Mouse (Mus musculus): Measurements from ENCODE around the gene Tax1bp1.
"Not testable (repeated sequence)": the region's sequence is repeated elsewhere in the genome, so short reads cannot be mapped to it uniquely, and the experiment has no call there.

The Tax1bp1 gene

DNA sequence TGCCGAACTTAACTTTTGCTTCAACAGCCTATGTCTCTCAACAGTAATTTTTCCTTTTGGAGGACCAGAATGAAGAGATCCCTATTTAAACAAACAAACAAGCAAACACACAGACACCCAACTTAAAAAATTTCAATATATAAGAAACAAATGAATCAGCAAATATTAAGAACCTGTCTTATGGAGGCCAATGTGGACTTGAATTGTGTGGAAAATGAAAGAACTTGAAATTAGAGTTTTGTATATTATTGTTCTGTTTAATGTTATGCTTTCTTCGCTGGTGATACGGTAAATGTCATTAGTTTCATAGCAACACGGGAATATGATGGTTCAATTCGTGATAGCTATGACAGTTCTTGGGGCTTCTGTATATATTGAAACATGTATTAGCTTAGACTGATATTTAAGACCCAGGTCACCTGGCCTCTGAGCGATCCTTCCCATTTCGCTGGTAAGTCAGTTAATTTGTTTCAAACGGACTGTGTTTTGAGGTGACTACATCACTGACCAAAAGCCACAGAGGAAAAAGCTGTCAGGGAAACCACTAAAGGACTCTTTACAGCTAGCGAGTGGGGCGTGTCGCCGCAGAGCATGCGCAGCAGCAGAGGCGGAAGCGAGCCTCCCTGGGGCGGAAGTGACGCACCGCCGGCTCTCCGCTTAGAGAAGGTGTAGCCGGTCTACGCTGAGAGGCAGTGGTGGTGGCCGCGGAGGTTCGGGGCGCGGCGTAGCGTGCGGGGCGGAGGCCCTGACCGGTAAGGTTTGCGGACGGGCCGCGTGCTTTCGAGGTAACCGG lies at the start of gene Tax1bp1:
Gene Tax1bp1 (plus strand): TSS at position 626 of the 793 bp plus-strand sequence.
- DNase-seq (ENCODE audit: low read depth), result peak; percentile 96

DNA sequence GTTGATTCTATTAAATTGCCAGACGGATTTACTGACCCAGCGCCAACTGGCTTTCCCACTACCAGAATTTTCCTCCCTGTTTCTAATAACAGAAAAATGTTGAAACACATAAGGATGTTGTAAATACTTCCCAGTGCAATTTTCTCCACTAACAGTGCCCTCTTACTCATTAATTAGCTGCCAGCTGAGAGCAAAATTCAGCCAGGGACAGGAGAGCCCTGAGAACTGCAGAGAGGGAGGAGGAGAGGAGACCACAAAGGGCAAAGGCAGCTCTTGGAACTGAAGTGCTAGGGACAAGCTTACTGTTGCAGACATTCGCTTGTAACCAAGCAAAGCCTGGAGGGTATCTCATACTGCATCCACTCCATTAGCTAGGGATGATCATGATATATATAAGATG lies 45.9 kb upstream of the Tax1bp1 start:
- no peak for DNase-seq (ENCODE audit: low read depth)

DNA sequence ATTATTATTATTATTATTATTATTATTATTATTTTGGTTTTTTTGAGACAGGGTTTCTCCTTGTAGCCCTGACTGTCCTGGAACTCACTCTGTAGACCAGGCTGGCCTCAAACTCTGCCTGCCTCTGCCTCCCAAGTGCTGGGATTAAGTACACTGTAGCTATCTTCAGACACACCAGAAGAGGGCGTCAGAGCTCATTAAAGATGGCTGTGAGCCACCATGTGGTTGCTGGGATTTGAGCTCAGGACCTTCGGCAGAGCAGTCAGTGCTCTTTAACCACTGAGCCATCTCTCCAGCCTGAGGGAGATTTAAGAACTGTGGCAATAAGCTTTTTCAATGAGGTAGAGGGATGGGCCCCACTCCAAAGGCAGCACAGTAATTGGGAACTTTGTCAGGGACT lies 43.7 kb upstream of the Tax1bp1 start:
- DNase-seq (ENCODE audit: low read depth), result not testable (repeated sequence)

DNA sequence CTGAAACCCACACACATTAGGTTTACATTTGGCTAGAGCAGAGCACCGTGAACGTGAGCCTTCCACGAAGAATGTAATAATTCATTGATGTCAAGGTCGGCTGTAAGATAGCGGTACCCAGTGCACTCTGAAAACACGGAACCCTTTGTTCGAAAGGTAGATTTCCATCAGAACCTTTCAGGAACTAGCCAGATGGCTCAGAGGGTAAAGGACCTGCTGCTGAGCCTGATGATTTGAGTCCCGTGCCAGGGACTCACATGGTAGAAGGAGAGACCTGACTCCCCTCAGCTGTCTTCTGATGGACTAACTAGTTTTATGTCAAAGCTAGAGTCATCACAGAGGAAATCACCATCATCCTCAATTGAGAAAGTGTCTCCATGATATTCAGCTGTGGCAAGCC lies 41.7 kb upstream of the Tax1bp1 start:
- no peak for DNase-seq (ENCODE audit: low read depth)

DNA sequence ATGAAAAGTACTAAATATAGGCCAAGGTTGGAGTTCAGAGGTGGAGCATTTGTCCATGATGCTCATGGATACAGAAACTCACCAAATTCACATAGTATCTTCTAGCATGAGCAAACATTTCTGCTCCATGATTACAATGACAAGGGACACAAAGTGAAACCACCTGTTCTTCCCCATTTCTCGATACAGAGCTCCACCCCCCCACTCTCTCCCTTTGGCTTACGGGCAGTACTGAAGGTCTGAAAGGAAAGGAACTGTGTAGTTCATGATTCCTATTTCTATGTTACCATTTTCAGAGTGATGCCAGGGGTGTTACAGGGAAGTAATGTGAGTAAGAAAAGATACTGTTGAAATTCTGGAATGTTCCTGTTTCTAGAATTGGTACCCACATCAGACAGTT lies 41.0 kb upstream of the Tax1bp1 start:
- no peak for DNase-seq (ENCODE audit: low read depth)

DNA sequence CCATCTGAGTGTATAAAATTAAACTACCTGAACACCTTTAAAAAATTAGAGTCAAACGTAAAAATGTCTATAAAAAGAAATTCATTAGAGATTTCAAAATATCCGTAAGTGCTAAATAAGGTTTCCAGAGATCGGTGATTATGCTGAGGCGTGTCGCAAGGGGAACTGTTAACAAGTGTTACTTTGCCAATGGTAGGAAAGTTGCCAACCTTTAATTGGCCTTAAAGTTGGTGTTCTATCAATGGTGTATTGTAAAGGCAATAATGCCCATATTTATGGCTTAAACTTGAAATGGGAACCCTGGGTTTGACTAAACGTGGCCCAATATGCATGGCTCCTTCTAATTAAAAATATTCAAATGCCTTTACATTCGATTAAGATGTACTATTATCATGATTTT lies 39.8 kb upstream of the Tax1bp1 start:
- DNase-seq (ENCODE audit: low read depth), result no peak

DNA sequence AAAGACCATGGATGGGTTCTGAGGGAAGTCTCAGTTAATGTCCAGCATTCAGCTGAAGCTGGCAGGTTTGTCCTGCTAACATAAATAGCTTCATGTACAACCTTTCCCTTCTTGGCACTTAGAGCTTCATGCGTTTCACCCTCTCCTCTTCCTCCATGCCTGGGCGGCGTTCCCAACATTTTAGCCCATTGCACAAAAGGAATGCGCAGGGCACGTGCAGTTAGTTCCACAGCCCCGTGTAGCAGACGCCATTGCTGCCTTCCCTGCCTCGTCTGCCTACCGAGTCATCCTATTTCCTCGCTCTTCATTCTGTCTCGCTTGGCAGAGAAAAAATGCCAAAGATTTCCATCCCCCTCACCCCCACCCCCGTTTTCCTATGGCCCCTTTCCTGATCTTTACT lies 39.0 kb upstream of the Tax1bp1 start:
- no peak for DNase-seq (ENCODE audit: low read depth)

DNA sequence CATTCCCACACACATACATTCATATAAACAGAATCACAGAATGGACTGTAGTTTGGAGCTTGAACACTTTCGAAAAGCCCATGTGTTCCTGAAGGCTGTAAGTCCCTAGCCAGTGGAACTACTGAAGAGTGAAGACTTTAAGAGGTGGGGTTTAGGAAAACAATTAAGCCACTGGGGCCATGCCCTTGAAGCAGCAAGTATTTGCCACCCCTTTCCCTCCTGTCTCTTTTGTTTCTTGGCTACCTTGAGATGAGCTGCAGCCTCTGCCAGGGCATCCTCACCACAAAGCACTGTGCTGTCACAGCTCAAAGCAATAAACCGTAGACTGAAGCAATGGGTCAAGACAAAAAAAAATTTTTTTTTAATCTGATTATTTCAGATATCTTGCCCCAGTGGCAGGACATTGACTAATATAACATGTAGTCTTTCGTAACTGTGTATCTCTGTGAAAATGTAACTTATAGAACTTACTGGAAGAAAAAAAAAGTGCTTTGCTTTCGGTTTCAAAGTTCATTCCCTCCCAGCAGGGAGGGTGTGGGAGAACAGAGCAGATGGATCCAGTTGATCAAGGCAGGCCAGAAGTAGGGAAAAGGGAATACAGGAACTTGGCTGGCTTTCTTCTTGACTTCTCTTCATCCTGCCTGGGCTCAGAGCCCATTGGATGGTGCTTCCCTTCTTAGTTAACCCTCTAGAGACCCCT lies 38.2 kb upstream of the Tax1bp1 start:
- DNase-seq (ENCODE audit: low read depth), result no peak

DNA sequence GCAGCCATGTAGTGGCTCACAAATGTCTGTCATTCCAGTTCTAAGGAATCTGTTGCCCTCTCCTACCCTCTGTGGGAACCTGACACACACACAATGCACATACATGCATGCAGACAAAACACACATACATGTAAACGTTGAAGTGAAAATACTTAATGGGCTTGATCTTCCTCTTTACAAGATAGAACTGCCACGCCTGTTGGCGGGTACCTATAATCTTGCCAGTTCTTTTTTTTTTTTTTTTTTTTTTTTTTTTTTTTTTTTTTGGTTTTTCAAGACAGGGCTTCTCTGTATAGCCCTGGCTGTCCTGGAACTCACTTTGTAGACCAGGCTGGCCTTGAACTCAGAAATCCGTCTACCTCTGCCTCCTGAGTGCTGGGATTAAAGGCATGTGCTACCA lies 36.0 kb upstream of the Tax1bp1 start:
- DNase-seq (ENCODE audit: low read depth), result not testable (repeated sequence)

DNA sequence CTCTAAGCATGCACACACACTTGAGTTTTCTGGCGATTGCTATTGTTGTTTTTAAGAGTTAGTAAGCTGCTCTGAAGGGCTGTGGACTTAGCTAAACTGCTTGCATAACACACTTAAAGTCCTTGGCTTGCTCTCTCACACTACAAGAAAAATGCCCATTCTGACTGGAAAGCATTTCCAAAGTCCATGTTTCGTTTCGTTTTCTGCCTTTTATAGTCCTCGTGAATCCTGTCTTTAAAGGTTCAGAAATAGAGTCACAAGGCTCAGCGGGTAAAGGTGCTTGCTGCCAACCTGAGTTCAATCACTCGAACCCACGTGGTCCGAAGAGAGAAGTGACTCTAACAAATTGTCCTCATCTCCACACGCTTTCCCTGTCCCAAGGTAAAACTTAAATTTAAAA lies 34.0 kb upstream of the Tax1bp1 start:
- DNase-seq (ENCODE audit: low read depth), result no peak

DNA sequence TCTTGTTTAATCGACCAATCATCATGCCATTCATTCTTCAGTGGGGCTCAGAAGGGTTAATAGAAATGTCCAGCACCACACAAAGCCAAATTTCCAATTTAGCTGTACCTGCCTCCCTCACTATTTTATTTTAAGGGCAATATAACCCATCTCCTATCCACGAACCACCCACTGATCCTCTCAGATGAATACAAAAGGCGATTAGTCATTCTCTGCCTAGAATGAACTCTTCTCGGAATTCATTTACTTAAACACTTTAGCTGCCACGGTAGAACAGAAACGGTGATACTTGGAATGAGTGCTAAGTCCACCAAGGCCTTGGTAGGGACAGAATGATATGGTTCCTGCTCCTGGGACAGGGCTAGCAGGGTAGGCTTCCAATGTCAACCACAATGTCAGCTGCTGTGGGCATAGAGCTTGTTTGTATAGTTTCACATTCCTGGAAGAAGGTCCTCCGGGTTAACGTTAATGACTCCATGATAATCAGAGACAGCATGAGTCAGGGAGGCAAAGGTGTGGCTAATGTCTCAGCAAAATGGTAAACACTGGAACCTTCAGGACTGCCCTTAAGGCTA lies 33.0 kb upstream of the Tax1bp1 start:
- DNase-seq (ENCODE audit: low read depth), result no peak

DNA sequence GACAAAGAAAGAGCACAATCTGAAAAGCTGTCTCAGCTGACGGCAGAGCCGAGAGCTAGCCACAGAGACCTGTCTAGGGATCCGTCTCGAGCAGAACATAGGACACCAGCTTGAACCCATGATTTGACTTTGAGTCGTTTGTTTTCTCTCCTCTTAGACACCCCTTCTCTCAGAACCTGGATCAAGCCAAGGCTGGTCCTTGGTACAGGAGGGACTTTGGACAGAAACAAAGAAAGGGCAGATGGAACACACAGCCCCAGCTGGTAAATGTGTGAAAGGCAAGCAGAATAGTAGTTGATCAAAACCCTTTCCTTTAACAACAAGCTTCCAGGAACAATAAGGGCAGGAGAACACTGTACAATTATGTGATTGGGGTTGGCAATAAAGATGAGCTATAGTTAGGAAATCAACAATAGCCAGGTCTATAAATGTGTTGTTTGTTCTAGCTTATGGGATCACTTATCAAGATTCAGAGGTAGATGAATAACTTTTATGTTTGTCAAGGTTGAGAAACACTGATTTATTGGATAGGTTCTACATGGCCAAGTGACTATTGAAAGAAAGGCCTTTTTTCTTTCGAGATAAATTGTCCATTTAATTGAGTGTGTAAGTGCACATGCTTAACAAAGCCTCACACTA lies 31.6 kb upstream of the Tax1bp1 start:
- no peak for DNase-seq (ENCODE audit: low read depth)

DNA sequence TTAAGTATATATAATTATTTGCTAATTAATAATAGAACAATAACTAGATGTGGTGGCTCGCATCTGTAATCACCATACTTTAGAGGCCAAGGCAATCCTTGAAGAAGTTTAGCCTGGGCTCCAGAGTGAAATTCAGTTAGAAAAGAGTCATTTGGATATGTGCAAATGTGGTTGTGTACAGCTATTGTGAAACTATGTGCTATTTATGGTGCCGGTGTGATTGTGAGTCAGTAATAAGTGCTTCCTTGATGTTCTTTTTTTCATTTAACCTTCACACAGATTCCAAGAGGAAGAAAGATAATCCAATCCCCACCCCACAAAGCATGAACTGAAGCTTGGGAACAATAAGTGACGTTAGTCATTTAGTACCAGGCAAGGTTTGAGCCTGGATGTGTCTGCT lies 30.9 kb upstream of the Tax1bp1 start:
- DNase-seq (ENCODE audit: low read depth), result no peak

DNA sequence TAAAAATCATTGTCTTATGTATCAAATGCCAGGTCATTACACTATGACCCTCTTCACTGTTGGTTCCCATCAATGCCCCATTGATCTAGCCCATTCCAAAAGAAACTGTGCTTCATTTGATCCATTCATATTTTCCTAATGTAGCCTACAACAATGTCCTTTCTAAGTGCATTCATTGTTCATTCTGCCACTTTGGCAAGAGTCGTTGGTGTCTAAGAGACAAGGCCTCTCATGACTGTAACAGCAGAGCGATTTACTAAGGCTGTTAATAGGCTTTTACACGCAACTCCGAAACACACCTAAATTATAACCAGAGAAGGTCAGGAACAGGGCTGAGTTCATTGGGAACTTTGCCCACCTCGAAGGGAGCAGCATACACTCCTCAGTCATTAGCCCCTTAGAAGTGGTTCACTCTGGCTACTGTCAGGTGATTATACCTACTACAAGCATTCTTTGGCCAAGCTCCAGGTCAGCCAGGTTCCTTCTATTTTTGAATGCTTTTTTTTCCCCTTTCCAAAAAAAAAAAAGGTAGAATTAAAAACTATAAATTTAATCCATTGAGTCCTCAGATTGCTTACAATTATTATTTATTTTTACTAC lies 26.5 kb upstream of the Tax1bp1 start:
- DNase-seq (ENCODE audit: low read depth), result no peak

DNA sequence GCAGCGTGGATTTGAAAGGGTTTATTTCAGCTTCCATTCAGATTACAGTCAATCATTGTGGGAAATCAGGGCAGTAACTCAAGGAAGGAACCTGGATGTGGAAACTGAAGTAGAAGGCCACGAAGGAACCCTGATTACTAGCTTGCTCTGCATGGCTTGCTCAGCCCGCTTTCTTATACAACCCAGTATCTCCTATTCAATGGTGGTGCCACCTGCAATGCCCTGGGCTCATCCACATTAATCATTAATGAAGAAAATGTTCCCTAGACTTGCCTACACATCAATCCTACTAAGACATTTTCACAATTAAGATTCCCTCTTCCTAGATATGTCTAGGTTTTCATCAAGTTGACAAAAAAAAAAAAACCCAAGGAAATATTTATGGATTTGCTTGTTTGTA lies 23.2 kb upstream of the Tax1bp1 start:
- no peak for DNase-seq (ENCODE audit: low read depth)

DNA sequence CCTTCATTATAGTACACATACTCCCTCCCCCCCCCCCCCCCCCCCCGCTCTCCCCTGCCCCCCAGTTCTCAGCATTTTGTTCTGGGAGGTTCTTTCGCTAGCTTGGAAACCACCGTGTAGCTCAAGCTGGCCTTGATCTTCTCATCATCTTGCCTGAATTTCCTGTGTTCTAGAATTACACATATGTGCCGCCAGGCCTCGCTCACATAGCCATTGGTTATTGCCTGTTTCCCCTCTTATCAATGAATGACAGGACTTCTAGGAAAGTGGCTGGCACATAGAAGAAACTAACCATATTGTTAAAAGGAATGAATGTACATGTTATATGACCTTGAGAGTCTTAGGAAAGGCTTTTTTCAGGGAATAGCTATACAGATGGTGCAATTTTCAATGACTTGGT lies 21.7 kb upstream of the Tax1bp1 start:
- no peak for DNase-seq (ENCODE audit: low read depth)

DNA sequence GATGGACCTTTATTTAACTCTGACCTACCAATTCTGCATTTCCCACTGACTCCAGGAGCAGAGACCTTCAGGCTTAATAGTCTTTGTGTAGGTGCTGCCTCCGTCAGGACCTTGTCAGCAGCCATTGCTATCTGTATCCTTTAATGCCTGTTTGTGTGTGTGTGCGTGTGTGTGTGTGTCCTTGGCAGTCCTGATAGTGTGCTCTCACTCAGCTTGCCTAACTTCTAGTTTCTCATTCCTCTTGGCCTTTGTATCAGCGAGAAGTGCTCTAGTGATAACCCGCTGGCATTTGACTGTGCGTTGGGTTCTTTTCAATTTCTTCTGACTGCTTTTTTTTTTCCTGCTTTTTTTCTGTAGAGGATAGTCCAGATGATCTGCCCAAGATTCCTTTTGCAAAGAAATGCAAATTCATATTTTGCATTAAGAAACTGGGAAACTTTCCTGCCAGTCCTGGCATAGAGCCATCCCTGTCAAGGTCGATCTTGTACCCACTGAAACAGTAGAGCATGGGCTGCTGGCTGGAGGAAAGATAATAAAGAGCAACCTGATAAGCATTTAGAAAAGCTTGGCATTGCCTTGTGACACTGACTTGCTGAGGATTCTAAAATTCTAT lies 21.0 kb upstream of the Tax1bp1 start:
- DNase-seq (ENCODE audit: low read depth), result no peak

DNA sequence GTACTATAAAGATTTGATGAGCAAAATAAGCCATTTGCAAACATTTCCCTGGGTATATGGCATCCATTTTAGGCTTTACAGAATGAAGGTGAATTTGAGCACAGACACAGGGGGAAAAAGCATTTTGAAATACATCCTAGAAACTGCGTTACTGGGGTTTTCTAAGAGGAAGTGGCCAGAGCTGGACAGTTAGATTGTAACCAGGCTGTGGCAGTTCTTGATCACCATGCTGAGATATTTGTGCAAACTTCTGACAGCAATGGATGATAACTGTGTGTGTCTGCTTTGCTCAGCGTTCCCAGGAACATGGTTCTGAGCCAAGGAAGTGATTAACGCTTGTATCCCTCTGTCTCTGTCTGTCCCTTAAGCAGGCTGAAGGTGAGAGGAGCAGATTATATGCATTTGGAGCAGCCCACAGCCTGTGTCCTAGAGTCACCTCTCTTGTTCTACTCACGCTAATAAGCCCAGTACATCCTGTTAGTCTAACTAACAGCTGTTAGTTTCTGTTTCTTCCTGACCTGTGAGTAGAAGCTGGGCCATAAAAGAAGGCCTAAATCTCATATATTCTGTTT lies 15.5 kb upstream of the Tax1bp1 start:
- no peak for DNase-seq (ENCODE audit: low read depth)

DNA sequence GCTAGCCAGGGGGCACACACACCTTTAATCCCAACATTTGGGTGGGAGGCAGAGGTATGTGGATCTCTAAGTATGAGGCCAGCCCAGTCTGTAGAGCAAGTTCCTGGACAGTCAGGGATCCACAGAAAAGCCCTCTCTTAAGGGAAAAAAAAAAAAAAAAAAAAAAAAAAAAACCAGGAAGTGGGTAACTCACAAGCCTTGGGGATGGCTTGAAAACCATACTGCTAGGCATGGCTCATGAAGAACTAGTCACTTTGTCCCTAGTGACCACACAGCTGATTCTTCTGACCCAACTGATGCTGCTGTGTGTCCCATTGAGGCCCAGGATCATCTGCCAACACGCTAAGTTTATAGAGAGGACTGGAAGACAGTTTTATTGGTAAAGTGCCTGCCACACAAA lies 14.5 kb upstream of the Tax1bp1 start:
- DNase-seq (ENCODE audit: low read depth), result no peak

DNA sequence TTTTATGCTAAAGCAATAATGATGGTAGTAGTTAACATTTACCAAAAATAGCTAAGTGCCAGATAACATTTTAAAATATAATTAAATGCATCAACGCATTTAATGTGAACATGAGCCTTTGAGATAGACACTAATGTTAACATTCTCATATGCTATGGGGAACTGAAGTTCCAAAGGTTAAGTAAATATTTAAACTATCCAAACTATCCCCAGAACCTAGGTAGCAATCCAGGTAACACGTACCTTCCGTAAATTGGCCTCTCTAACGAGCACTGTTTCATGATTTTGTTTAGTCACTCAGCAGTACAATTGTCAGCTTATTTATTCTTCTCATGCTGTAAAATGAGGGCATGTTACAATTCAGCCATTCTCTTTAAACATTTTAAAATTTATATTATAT lies 13.6 kb upstream of the Tax1bp1 start:
- DNase-seq (ENCODE audit: low read depth), result no peak

DNA sequence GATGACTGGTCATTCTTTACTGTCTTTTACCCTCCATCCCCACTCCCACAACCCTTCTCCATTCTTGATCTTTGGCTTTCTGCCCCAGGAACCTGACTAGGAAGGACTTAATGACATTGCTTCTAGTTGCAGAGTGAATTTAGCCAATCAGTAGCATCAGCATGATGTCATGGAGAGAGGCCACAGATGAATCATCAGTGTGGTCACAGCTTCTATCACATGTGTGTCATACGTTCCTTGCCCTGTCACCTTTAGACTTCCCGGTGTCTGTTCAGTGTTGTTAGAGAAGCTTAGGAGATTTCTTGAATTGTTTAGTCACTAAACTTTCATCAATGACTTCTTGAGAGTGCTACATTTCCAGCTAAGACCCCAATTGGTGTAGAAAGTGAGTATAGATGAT lies 10.3 kb upstream of the Tax1bp1 start:
- no peak for DNase-seq (ENCODE audit: low read depth)

DNA sequence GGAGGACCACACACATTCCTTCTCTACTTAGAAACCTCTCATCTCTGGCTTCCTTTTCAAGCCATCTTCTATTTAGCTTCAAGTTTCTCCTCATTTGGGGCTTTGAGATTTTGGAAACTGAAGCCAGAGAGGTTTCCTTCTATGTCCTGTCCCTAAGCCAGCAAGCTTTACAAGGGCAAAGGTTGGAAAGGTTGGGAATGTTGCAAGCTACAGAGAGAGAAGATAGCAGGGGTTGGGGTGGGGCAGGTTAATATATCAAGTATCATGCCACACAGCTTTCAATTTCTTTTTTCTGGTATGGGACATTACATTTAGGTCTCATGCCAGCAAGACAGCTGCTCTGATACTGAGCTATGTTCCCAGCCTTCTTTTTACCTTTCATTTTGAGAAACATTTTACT lies 8.2 kb upstream of the Tax1bp1 start:
- DNase-seq (ENCODE audit: low read depth), result no peak

All from naive thymus-derived CD4-positive, alpha-beta T cell, adult 2 months (primary cell).